Mouse (Mus musculus) bone marrow macrophage, adult 2 months (primary cell): ENCODE results near the gene Nf1.

Experiments
- CTCF ChIP-seq: IDR thresholded peaks from 2 replicates; pipeline ENCODE4 v1.5.1; 2012; ENCODE audit warnings: low read depth, mild to moderate bottlenecking, low read length, moderate library complexity
- POLR2A ChIP-seq: IDR thresholded peaks from 2 replicates; pipeline ENCODE4 v1.6.1; 2012; ENCODE audit warnings: mild to moderate bottlenecking, low read depth, low read length, borderline replicate concordance

- TF ChIP-seq CTCF: no peak
- TF ChIP-seq POLR2A: no peak
Observed at GRCm38 (mm10) chr11:79316807-79317345, 22.6 kb upstream of the Nf1 start.
